Mouse (Mus musculus) midbrain, embryonic 13.5 days (tissue): ENCODE data around the gene Exoc7. TPM values are rescaled to one million over a fixed set of nuclear protein-coding genes. Genes with fewer than 3 reads are reported as not detected.
A peak's percentile ranks its signal among the peaks of the same experiment; 100 is the strongest.

Experiments
- ATAC-seq: fragments of 200-750 bp; cut with Nextera tagmentation; 2 replicates; pipeline ENCODE4 v1.8.0; 2017; ENCODE audit warnings: mild to moderate bottlenecking, moderate TSS enrichment, moderate library complexity
- H3K27ac ChIP-seq: fragments of 300-500 bp; sonication (generic); 2 replicates; pipeline ENCODE4 v1.5.1; 2015; ENCODE audit warnings: inconsistent platforms, mild to moderate bottlenecking, moderate library complexity
- H3K27me3 ChIP-seq: fragments of 300-500 bp; sonication (generic); 2 replicates; pipeline ENCODE4 v1.6.1; 2015; ENCODE audit warnings: mild to moderate bottlenecking, inconsistent platforms
- H3K36me3 ChIP-seq: fragments of 300-500 bp; sonication (generic); 2 replicates; pipeline ENCODE4 v1.6.1; 2015; ENCODE audit warnings: mild to moderate bottlenecking, inconsistent platforms
- H3K4me1 ChIP-seq: fragments of 300-500 bp; sonication (generic); replicated peaks from 2 replicates; pipeline ENCODE4 v1.6.1; 2015; ENCODE audit warnings: inconsistent platforms
- H3K4me2 ChIP-seq: fragments of 300-500 bp; sonication (generic); replicated peaks from 2 replicates; pipeline ENCODE4 v1.6.1; 2015; ENCODE audit warnings: moderate library complexity, mild to moderate bottlenecking, inconsistent platforms
- H3K4me3 ChIP-seq: fragments of 300-500 bp; sonication (generic); replicated peaks from 2 replicates; pipeline ENCODE4 v1.5.1; 2015; ENCODE audit warnings: mild to moderate bottlenecking, inconsistent platforms
- H3K9ac ChIP-seq: fragments of 300-500 bp; sonication (generic); replicated peaks from 2 replicates; pipeline ENCODE4 v1.6.1; 2015; ENCODE audit warnings: mild to moderate bottlenecking, inconsistent platforms
- H3K9me3 ChIP-seq: fragments of 300-500 bp; sonication (generic); 2 replicates; pipeline ENCODE4 v1.6.1; 2016; ENCODE audit warnings: mild to moderate bottlenecking, inconsistent platforms
- WGBS: fragments of 180-500 bp; shearing (Covaris S2); methylation state at CpG from one replicate; pipeline ENCODE4 v1.1.7; 2015; 5-methylcytosine and 5-hydroxymethylcytosine counted together
- polyA plus RNA-seq: library from polyadenylated mRNA; unstranded; fragments of >200 nt; fragmentation: Nextera tagmentation; extraction: Ambion mirVana; gene quantifications from 2 replicates; pipeline ENCODE4 v1.2.1, GENCODE M21; 2015

Exoc7 gene
- polyA plus RNA-seq, 1 experiment from 2014 or later = 92.0 TPM

- Histone ChIP-seq H3K9me3 (no peaks in the 10 kb centered on the region), H3K4me2 (peak overlapping the region; percentile 98), H3K27ac (no peak overlapping the region), H3K4me3 (peak overlapping the region; percentile 94), H3K27me3 (no peaks in the 10 kb centered on the region), H3K9ac (peak overlapping the region; percentile 87), H3K36me3 (peaks cover 38% of the 10 kb centered on the region), H3K4me1 (peaks cover 31% of the 10 kb centered on the region)
- 64% methylated on average over 12 of the region's 12 CpGs for whole genome bisulfite sequencing
- no peak for ATAC-seq
These were observed 34.2 kb downstream of the Exoc7 start for GRCm38 (mm10) chr11:116272589-116273468.

- peaks cover 28% of the 10 kb centered on the region for H3K4me1 ChIP-seq
- no peak overlapping the region for H3K27ac ChIP-seq
- H3K27me3 ChIP-seq = no peaks in the 10 kb centered on the region
- WGBS = 95% methylated on average over 8 of the region's 8 CpGs
- no peaks in the 10 kb centered on the region for H3K9me3 ChIP-seq
- ATAC-seq = no peak
- H3K4me2 ChIP-seq = no peak overlapping the region
- peaks cover 68% of the 10 kb centered on the region for H3K36me3 ChIP-seq
- H3K4me3 ChIP-seq = no peak overlapping the region
- H3K9ac ChIP-seq = no peak overlapping the region
These were observed 37.5 kb downstream of the Exoc7 start for GRCm38 (mm10) chr11:116269560-116269959.

GRCm38 (mm10) chr11:116268313-116268712 is 38.7 kb downstream of the Exoc7 start:
- peaks cover 22% of the 10 kb centered on the region for H3K4me1 ChIP-seq
- H3K9ac ChIP-seq = no peak overlapping the region
- H3K27me3 ChIP-seq = no peaks in the 10 kb centered on the region
- H3K4me3 ChIP-seq = no peak overlapping the region
- no peaks in the 10 kb centered on the region for H3K9me3 ChIP-seq
- H3K27ac ChIP-seq = no peak overlapping the region
- WGBS = 96% methylated on average over 6 of the region's 6 CpGs
- peaks cover 81% of the 10 kb centered on the region for H3K36me3 ChIP-seq
- no peak overlapping the region for H3K4me2 ChIP-seq
- no peak for ATAC-seq

- Histone ChIP-seq H3K4me3 (no peak overlapping the region), H3K36me3 (peaks cover 88% of the 10 kb centered on the region), H3K9me3 (no peaks in the 10 kb centered on the region), H3K4me1 (peaks cover 16% of the 10 kb centered on the region), H3K27me3 (no peaks in the 10 kb centered on the region), H3K4me2 (no peak overlapping the region), H3K27ac (no peak overlapping the region), H3K9ac (no peak overlapping the region)
- no peak for ATAC-seq
- WGBS = 88% methylated on average over 8 of the region's 8 CpGs
These were observed 39.4 kb downstream of the Exoc7 start for GRCm38 (mm10) chr11:116267637-116268036.

- no peak for ATAC-seq
- Histone ChIP-seq H3K4me2 (no peak overlapping the region), H3K4me3 (no peak overlapping the region), H3K27ac (no peak overlapping the region), H3K27me3 (no peaks in the 10 kb centered on the region), H3K4me1 (no peaks in the 10 kb centered on the region), H3K36me3 (peaks cover 97% of the 10 kb centered on the region), H3K9ac (no peak overlapping the region), H3K9me3 (no peaks in the 10 kb centered on the region)
- 93% methylated on average over 4 of the region's 4 CpGs for WGBS
These were observed 41.2 kb downstream of the Exoc7 start for GRCm38 (mm10) chr11:116265850-116266249.

- ATAC-seq = no peak
- Histone ChIP-seq H3K9me3 (no peaks in the 10 kb centered on the region), H3K9ac (no peak overlapping the region), H3K4me3 (no peak overlapping the region), H3K27ac (no peak overlapping the region), H3K36me3 (peaks cover 97% of the 10 kb centered on the region), H3K4me2 (no peak overlapping the region), H3K4me1 (no peaks in the 10 kb centered on the region), H3K27me3 (no peaks in the 10 kb centered on the region)
- 90% methylated on average over 11 of the region's 11 CpGs for WGBS
These were observed 41.7 kb downstream of the Exoc7 start for GRCm38 (mm10) chr11:116265352-116265751.

- Histone ChIP-seq H3K4me3 (no peak overlapping the region), H3K27me3 (no peaks in the 10 kb centered on the region), H3K9me3 (no peaks in the 10 kb centered on the region), H3K27ac (no peak overlapping the region), H3K4me1 (no peaks in the 10 kb centered on the region), H3K36me3 (peaks cover 93% of the 10 kb centered on the region), H3K4me2 (no peak overlapping the region), H3K9ac (no peak overlapping the region)
- no peak for ATAC-seq
- WGBS = 92% methylated on average over 7 of the region's 7 CpGs
These were observed 46.8 kb downstream of the Exoc7 start for GRCm38 (mm10) chr11:116260259-116260658.

GRCm38 (mm10) chr11:116259461-116259860 is 47.6 kb downstream of the Exoc7 start:
- Histone ChIP-seq H3K4me1 (no peaks in the 10 kb centered on the region), H3K4me2 (no peak overlapping the region), H3K27me3 (no peaks in the 10 kb centered on the region), H3K4me3 (no peak overlapping the region), H3K9me3 (no peaks in the 10 kb centered on the region), H3K9ac (no peak overlapping the region), H3K36me3 (peaks cover 95% of the 10 kb centered on the region), H3K27ac (no peak overlapping the region)
- ATAC-seq = no peak
- WGBS = 98% methylated on average over 8 of the region's 8 CpGs

- peaks cover 95% of the 10 kb centered on the region for H3K36me3 ChIP-seq
- H3K9ac ChIP-seq = no peak overlapping the region
- no peak for ATAC-seq
- H3K9me3 ChIP-seq = no peaks in the 10 kb centered on the region
- 92% methylated on average over 9 of the region's 9 CpGs for WGBS
- H3K4me2 ChIP-seq = no peak overlapping the region
- no peaks in the 10 kb centered on the region for H3K27me3 ChIP-seq
- no peaks in the 10 kb centered on the region for H3K4me1 ChIP-seq
- no peak overlapping the region for H3K27ac ChIP-seq
- H3K4me3 ChIP-seq = no peak overlapping the region
These were observed 50.9 kb downstream of the Exoc7 start for GRCm38 (mm10) chr11:116255982-116256675.

- H3K4me2 ChIP-seq = no peak overlapping the region
- H3K4me3 ChIP-seq = no peak overlapping the region
- H3K27ac ChIP-seq = no peak overlapping the region
- no peak overlapping the region for H3K9ac ChIP-seq
- ATAC-seq = no peak
- H3K9me3 ChIP-seq = no peaks in the 10 kb centered on the region
- H3K36me3 ChIP-seq = peaks cover 95% of the 10 kb centered on the region
- H3K27me3 ChIP-seq = no peaks in the 10 kb centered on the region
- H3K4me1 ChIP-seq = no peaks in the 10 kb centered on the region
- 84% methylated on average over 22 of the region's 22 CpGs for WGBS
These were observed 51.7 kb downstream of the Exoc7 start for GRCm38 (mm10) chr11:116255090-116255981.

GRCm38 (mm10) chr11:116254627-116255026 is 52.4 kb downstream of the Exoc7 start:
- Histone ChIP-seq H3K9me3 (no peaks in the 10 kb centered on the region), H3K4me1 (no peaks in the 10 kb centered on the region), H3K4me2 (no peak overlapping the region), H3K27me3 (no peaks in the 10 kb centered on the region), H3K4me3 (no peak overlapping the region), H3K27ac (no peak overlapping the region), H3K9ac (no peak overlapping the region), H3K36me3 (peaks cover 95% of the 10 kb centered on the region)
- no peak for ATAC-seq
- WGBS = 93% methylated on average over 9 of the region's 9 CpGs
